In genomic region chr7:122307241-122307640, GRCm38 (mm10) we compare ENCODE assay signal across 26 mouse cellular contexts.
"Had no signal": no experiment of that assay in that cellular context is flagged by ENCODE, and none has a peak within 500 bp of the region (broad histone marks: within the 10 kb centered on the region; RNA-seq: fewer than 3 reads in every experiment).

No protein-coding gene starts in this region.

- H3K27me3 ChIP-seq: heart, embryonic 13.5 days; heart, embryonic 15.5 days; hindbrain, embryonic 13.5 days; hindbrain, embryonic 15.5 days; kidney, embryonic 15.5 days; limb, embryonic 12.5 days; liver, embryonic 13.5 days; liver, embryonic 15.5 days had no signal

- H3K4me1 ChIP-seq: heart, embryonic 13.5 days; heart, embryonic 15.5 days had no signal

- H3K9me3 ChIP-seq: heart, embryonic 15.5 days; hindbrain, embryonic 13.5 days; hindbrain, embryonic 15.5 days; kidney, embryonic 15.5 days; limb, embryonic 12.5 days; liver, embryonic 13.5 days; liver, embryonic 15.5 days had no signal

- DNase-seq: gastrocnemius, postnatal 14 days; gastrocnemius, postnatal 36 days; heart, adult 11 months; heart, adult 2 months; heart, postnatal 14 days; heart, postnatal 36 days; kidney, adult 11 months; kidney, adult 2 months; kidney, adult 9 months; kidney, postnatal 14 days; kidney, postnatal 36 days; layer of hippocampus, adult 9-11 months; layer of hippocampus, postnatal 36 days; left cerebral cortex, postnatal 4 days; liver; liver, embryonic 13.5 days; liver, postnatal 0 days had no signal

- H3K27ac ChIP-seq: heart, adult 2 months; heart, embryonic 13.5 days; heart, embryonic 15.5 days; hindbrain, embryonic 13.5 days; hindbrain, embryonic 15.5 days; hindbrain, postnatal 0 days; kidney, embryonic 15.5 days; kidney, postnatal 0 days; limb, embryonic 12.5 days; liver, embryonic 13.5 days; liver, embryonic 15.5 days had no signal

- H3K36me3 ChIP-seq: heart, embryonic 13.5 days; heart, embryonic 15.5 days; hindbrain, embryonic 13.5 days; hindbrain, embryonic 15.5 days; kidney, embryonic 15.5 days; limb, embryonic 12.5 days; liver, embryonic 13.5 days; liver, embryonic 15.5 days had no signal

- H3K4me3 ChIP-seq: heart, adult 2 months; heart, embryonic 13.5 days; heart, embryonic 15.5 days; hindbrain, embryonic 13.5 days; hindbrain, embryonic 15.5 days; kidney, embryonic 15.5 days; limb, embryonic 12.5 days; liver, embryonic 13.5 days; liver, embryonic 15.5 days had no signal
